Mouse (Mus musculus) spleen, adult 12 weeks (tissue): ENCODE results near the gene 6030468B19Rik.
A peak's percentile ranks its signal among the peaks of the same experiment; 100 is the strongest.
"Not testable (repeated sequence)": the region's sequence is repeated elsewhere in the genome, so short reads cannot be mapped to it uniquely, and the experiment has no call there.

ENCODE experiments used
- DNase-seq: peaks from one replicate; pipeline ENCODE4 v3.0.0; 2022; ENCODE audit warnings: low spot score

Gene 6030468B19Rik

DNA sequence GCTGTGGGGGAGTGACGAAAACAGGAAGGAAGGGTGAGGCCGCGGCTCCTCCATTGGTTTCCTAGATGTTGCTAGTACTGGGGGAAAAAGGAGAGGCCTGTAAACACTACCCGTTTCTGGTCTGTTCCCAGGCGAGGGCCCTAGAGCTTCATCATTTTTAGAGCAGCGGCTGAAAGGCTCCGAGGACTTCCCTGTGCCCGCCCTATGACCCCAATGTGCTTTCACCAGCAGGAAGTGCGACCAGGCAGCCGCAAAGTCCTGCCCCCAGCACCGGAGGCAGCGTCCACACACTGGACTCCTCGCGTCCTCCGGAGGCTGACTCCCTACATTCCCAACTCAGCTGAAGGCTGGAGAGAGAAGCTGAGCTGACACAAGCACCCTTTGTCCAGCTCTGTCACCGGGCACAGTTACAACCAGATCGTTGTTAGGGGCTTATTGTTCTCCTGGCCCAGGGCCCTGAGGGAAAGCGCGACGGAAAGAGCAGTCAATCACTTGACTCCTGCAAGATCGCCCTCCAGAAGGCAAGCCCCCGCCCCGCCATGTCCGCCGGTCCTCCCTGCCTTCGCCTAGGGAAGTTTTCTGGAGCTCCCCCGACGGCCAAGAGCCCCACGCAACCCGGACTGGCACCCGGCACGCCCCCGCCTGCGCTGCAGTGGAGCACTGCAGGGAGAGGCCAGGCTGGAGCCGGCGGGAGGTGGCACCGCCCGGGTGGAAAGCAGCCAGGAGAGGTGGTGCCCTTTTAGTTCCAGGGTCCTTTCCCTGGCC is 17.8 kb upstream of the 6030468B19Rik start:
- DNase-seq = peak; percentile 67

DNA sequence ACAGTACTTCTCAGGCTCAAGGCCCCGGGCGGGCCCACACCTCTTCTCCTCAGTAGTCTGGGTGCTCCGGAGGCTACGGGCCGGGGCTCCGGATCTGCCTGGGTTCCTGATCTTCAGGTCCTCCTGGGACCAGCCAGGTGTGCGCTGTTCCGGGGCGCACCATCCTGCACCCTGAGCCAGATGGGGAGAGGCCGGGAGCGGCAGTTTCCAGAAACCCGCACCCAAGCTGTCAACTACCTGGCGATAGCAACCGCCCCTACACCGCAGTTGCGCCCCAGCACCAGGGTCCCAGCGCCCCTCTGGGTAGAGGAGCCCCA is 17.3 kb upstream of the 6030468B19Rik start:
- no peak for DNase-seq

DNA sequence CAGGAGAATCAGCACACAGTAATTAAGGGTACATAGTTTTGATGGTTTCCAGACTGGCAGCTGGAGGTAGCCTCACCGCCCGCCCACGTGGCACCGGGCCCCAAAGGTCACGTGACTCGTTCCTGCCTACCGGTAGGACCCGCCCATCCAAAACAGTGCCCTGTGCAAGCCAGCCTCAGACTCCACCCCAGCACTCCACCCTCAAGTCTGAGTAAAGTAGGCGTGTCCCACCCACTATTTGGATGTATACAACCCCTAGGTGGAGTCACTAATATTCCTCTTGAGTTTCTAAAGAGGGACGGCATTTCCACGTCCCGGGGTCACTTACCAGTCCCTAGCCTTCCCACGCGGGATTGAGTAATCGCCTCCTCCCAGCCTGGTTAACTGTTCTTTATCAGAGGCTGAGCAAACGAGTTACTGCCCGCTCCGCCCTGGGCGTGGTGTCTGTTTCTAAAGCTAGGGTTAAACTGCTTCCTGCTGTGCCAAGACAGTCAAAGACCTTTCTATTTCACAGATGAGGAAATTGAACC is 16.8 kb upstream of the 6030468B19Rik start:
- DNase-seq = peak; percentile 92

DNA sequence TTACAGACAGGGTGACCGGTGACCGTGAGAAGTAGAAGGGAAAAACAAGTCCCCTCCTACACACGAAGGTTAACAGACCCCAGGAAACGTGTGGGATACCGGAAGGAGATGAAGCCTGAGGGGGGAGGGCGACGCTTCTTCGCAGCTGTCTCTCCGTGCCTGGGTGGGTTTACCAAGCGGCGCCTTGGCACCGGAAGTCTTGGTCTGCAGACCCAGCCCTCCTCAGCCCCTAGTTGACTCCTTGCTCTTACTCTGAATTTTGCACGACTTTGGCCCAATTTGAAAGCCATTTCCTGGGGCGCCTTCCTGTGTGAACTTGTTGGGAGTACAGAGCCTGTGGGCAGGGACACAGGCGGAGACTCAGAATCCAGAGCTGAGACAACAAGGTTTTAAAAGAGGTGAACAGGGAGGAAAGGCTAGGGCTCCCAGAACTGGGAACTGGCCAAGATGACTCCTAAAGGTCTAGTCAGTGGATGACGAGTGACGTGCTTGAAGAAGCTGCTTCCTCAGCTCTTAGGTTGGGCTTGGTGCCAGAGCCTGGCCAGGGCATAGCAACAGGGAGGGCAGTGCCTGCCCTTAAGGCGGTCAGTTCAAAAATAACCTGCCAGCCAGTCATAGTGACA is 16.1 kb upstream of the 6030468B19Rik start:
- peak; percentile 67 for DNase-seq

DNA sequence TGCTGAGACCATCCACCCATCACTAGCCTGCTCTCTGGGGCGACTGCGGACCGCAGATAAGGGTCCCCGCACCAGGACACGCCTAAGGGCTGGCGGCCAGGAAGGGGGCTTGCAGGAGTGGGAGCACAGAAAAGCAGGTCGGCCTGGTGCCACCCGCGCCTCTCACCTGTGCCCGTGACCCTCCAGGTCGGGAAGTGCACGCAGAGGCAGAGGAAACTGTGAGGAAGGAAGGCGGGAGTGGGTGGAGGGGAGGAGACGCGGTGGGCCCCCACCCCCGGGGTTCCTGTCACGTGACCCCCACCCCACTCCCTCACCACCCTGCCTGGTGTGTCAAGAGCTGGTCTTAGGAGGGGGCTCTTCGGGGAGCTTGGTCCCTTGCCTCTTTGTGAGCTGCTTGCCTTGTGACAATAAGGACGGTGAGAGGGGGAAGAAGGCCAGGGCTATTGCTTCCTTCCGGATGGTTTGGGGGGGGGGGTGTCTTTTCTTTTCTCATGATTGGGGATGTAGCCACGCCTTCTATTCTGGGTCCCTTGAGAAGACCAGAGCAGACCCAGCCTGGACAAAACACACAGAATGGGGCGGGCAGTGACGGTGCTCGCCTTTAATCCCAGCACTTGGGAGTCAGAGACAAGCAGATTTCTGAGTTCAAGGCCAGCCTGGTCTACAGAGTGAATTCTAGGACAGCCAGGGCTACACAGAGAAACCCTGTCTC is 15.3 kb upstream of the 6030468B19Rik start, which contains the start of the genes Tmc8 and Tmc6:
Gene Tmc8, plus strand, starts transcription at position 84 of the 712 bp plus-strand sequence.
Gene Tmc6, minus strand, starts transcription at position 206 of the 712 bp plus-strand sequence.
- DNase-seq = peak; percentile 69

DNA sequence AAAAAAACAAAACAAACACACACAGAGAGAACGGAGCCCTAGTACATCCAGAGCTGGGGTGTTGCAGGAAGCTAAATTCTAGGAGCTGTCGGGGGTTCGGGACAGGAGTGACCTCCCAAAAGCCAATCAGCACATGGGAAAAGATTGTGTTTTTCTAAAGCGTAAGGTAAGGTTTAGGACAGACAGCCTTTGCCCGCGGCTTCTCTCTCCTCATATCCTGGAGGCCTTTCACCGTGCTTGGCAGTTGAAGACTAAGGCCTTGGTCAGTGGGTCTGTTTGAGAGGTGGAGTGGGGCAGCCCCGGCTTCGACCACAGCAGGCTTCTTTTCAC is 14.8 kb upstream of the 6030468B19Rik start:
- no peak for DNase-seq

DNA sequence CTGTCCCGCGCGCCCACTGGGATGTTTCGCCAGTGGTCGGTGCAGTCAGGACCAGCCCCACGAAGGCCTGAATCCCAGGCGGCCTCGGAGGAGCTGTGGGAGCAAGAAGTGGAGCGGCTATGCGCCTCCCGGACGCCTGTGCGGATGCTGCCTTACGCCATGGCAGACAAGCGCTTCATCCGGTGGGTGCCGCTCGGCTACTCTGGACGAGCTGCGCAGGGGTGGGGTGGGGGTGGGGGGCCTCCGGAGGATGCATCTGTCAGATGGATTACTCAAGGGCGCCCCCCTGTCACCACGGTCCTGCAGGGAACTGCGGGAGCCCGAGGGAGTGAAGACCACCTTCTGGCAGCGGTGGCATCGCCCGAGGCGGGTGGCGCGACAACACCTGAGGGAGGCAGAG is 14.4 kb upstream of the 6030468B19Rik start:
- DNase-seq = peak; percentile 66

DNA sequence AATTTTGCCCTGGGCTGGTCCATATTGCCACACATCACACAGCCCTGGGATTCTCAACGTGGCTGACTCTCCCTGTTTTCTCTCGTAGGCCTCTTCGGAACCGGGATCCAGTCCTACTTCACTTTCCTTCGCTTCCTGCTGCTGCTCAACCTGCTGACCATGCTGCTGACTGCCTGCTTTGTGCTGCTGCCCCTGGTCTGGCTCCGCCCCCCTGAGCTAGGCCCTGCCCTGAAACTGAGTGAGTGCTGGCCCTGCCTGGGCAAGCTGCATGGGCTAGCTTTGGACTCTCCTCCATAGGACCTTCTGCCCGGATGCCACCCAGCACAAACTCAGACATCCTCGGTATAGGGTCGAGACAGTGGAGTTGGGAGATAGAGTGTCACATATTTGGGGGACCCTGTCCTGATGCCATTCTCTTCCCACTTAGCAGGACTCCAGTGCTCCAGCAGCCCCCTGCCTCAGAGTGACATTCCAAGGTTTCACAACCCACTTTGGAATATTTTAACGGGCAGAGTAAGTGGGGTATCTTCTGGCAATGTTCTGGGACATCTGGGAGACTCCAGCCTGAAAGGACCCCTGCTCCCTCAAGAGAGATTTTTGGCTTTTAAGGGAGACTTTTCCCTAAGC is 13.7 kb upstream of the 6030468B19Rik start:
- DNase-seq = peak; percentile 57

DNA sequence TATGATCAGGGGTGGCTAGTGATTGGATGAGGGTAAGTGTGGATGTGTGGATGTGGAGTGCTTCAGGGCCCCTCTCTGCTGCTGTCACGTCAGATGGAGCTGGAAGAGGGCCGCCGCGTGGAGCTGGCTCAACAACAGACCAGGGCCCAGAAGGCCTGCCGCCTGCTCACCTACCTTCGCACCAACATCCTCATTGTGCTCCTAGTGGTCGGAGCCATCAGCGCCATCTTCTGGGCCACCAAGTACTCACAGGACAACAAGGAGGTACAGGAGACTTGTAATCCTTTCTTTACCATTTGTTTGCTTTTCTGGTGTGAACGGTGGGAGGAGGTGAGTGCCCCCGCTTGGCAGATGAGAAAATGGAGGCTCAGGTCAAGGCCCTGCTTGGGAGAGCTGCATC is 11.2 kb upstream of the 6030468B19Rik start:
- DNase-seq = peak; percentile 52

DNA sequence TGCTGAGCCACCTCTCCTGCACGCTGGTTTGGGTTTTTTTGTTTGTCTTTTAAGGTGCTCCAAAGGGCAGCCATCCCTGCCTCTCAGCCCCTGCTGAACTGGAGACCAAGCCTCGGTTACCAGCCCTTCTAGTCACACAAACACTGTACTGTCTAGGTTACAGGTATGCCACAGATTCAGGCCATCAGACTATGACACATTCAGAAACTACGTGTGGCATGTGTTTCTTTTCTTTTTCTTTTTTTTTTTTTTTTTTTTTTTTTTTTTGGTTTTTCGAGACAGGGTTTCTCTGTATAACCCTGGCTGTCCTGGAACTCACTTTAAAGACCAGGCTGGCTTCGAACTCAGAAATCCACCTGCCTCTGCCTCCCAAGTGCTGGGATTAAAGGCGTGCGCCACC is 9.0 kb upstream of the 6030468B19Rik start:
- not testable (repeated sequence) for DNase-seq

DNA sequence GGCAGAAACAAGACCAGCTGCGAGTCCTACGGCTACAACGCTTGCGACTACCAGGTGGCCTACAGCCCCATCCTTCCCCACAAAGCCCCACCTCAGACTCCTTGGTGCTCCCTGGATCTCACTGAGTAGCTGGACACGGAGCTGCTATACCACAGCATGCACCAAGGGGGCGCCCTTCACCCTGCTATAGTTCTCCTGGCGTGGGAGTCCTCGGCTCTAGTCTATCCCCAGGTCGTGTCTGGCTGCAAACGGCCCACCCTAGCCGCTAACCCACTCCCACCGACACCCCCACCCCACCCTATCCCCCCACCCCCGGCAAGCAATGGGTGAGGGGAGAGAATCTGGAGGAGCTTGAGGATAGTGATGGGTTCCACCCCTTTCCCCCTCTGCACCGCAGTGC is 7.2 kb upstream of the 6030468B19Rik start:
- peak; percentile 64 for DNase-seq

DNA sequence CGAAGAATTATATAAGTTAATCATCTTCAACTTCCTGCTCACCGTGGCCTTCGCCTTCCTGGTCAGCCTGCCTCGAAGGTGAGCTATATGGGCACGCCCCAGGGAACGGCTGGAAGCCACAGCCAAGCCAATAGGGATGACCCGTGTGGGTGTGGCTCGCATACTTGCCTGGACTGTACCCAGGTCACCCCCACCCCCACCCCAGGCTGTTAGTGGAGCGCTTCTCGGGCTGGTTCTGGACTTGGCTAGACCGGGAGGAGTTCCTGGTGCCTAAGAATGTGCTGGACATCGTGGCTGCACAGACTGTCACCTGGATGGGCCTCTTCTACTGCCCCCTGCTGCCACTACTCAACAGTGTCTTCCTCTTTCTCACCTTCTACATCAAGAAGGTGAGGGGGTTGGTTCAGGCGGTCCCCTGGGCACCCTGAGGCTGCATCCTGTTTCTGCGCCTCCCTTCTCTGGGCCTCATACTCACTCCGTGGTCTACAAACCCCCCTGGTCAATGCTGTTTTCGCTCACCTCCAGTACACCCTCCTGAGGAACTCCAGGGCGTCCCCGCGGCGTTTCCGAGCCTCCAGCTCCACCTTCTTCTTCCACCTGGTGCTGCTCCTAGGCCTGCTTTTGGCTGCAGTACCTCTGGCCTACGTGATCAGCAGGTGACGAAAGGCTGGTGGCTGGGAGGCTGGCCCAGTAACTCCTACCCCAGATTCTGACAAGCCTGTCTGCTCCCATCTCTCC is 6.6 kb upstream of the 6030468B19Rik start:
- DNase-seq = no peak

DNA sequence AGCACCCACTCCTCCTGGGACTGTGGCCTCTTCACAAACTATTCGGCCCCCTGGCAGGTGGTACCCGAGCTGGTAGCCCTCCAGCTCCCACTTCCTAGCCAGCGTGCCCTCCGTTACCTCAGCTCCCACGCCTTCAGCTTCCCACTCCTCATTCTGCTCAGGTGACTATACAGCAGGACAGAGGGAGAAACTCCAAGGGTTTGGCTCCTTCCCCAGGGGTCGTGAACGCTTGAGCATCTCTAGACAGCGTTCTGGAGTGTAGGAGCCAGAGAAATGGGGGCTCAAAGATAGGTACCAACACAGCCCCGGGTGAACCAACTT is 6.1 kb upstream of the 6030468B19Rik start:
- DNase-seq = no peak

DNA sequence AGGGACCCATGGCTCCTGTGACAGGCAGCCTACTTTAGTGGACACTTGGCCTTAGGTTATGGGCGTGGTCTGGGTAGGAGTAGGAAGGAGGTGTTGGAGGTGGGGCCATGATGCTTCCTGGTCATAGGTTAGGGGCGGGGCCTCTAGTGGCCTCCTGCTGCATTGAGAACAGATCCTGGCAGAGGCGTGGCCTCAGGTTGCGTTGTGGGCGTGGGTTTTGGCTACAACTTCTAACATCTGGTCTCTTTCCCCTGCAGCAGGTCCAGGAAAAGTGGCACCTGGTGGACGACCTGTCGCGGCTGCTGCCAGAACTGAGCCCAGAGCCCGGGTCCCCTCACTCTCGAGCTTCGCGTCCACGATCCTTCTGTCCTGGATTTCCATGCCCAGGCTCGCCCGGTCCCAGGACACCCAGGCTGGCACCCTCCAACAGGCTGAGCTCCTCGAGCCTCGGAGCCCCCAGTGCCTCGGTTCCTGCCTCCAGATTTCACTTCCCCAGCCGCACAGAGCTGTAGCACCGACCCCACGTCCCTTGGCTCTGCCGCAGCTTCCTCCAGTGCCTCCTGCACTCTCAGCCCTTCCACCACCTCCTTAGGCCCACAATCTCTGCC is 5.1 kb upstream of the 6030468B19Rik start:
- DNase-seq = peak; percentile 75

DNA sequence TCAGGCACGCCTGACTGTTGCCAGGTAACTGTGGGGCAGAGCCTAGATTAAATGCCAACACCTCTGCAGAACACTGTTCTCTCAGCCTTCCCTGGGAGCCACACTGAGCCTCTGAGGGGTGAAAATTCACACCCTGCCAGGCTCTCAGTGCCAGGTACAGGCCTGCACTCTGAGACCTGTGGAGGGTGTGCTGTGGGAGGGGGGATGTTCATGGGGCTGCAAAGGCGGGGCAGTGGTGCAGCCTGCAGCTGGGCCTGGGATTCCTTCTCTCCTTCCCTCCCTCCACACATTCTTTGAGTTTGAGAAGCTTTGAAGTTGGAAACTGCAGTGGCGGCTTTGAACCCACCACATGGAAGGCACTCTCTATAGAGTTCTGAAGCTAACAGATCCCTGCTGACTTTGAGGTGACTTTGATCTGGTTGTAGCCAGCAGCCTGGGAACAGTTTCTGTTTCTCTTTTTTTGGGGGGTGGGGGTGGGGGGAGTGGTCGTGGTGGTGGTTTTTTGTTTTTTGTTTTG is 3.4 kb upstream of the 6030468B19Rik start:
- no peak for DNase-seq

DNA sequence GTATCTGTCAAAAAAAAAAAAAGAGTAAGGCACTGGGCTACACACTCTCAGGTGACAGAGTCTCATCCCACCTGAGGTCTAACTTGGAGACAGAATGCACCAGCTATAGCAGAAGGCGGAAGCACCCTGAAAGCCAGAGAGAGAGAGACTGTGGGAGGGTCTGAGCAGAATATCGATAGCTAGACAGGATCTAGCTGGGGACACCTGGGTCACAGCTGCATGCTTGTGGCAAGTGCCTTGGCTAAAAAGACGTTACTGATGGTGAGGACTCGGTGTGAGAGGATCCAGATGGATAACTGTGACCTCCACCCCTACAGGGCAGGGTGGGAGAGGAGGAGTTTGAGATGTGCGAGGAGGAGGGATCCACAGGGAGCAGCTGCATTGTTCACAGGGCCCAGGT is 506 bp upstream of the 6030468B19Rik start:
- DNase-seq = no peak

DNA sequence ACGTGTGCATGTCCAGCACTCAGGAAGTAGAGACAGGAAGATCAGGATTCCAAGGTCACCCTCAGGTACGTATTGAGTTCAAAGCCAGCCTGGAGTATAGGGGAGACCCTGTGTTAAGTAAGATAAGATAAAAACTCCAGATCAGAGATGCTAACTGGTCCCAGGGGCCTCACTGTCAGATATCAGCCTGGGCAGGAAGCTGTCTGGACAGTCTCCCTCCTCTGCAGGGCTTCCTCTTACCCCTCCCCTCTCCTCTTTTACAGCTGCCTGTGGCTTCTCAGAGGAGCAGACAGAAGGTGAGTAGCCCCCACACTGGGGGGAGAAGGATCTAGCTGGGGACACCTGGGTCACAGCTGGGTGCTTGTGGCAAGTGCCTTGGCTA is 691 bp downstream of the 6030468B19Rik start:
- DNase-seq = peak; percentile 32

DNA sequence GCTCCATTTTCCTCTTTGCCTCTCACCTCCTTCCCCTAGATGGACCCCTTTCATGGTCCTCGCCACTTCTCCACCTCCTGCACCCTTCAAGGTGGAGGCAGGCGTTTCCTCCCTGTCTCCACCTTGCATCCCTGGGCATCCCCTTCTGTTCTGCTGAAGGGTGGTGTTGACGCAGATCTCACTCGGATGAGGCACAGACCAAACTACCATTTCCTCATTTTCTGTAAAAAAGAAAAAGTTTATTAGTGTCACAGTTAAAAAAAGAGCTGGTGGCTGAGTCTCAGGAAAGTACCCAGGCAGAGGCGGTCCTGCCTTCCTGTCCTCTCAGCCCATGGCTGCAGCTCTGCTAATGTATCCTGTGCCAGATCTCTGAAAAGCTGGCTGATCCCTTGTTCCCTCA is 1.7 kb downstream of the 6030468B19Rik start:
- no peak for DNase-seq

DNA sequence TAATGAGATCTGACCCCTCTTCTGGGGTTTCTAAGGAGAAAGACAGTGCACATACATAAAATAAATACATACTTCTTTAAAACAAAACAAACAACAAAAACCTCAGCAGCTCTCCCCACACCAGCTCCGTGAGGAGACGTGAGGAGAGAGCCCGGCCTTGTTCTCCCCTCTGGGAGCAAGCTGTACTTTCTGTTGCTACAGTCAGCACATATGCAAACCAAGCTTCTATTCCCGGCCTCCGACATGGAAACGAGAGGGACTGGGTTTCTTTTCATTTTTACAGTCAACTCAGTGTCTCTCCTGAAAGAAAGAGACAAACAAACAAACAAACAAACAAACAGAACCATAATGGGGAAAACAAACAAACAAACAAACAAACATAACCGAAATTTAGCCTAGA is 2.6 kb downstream of the 6030468B19Rik start:
- no peak for DNase-seq

DNA sequence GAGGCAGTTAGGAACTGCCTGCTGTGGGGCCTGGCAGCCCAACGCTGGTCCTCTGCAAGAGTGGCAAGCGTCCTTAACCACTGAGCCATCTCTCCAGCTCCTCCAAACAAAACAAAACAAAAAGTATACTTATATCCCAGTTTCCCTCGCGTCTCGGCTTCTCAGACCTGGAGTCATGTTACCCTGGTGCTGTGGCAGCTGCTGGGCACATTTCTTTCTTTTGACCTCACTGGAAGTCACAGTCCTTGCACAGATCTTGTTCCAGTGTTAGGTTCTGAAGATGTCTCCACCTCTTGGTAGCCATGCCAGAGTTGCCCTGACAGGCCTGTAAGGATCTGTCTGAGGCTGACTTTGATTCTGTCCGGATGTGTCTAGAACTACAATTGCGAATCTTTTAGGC is 4.2 kb downstream of the 6030468B19Rik start:
- DNase-seq = no peak

DNA sequence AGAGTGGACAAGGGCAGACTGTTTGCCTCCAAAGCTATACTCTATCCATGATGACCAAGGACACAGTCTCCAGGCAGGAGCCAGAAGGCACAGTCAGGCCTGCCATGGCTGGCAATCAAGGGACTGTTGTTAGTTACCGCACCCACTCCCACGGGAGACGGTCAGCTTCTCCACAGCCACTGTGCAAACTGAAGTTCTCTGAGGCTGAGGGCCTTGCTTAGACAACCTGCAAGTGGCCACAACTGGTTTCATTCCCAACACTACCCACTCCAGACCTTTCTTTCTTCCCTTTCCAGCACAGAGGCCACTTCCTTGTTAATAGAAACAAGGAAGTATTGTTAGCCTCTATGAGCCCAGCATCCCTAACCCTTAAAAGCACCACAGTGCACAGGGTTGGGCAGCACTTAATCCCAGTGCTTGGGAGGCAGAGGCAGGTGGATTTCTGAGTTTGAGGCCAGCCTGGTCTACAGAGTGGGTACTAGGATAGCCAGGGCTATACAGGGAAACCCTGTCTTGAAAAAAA is 5.8 kb downstream of the 6030468B19Rik start:
- no peak for DNase-seq
